Mouse (Mus musculus) stomach, embryonic 15.5 days (tissue): ENCODE measurements around the gene Slc25a11. TPM values are rescaled to one million over a fixed set of nuclear protein-coding genes. Genes with fewer than 3 reads are reported as not detected.

Source experiments
- ATAC-seq: fragments of 200-750 bp; cut with Nextera tagmentation; 2 replicates; pipeline ENCODE4 v1.8.0; 2017; ENCODE audit warnings: low read depth, moderate number of reproducible peaks, moderate TSS enrichment; ENCODE audit not compliant: insufficient read depth, low FRiP score
- H3K27ac ChIP-seq: fragments of 300-500 bp; sonication (generic); 2 replicates; pipeline ENCODE4 v1.5.1; 2015; ENCODE audit warnings: mild to moderate bottlenecking, inconsistent platforms
- H3K27me3 ChIP-seq: fragments of 300-500 bp; sonication (generic); replicated peaks from 2 replicates; pipeline ENCODE4 v1.6.1; 2015; ENCODE audit warnings: inconsistent platforms
- H3K36me3 ChIP-seq: fragments of 300-500 bp; sonication (generic); 2 replicates; pipeline ENCODE4 v1.6.1; 2015; ENCODE audit warnings: inconsistent platforms
- H3K4me1 ChIP-seq: fragments of 300-500 bp; sonication (generic); 2 replicates; pipeline ENCODE4 v1.6.1; 2015; ENCODE audit warnings: inconsistent platforms
- H3K4me2 ChIP-seq: fragments of 300-500 bp; sonication (generic); 2 replicates; pipeline ENCODE4 v1.6.1; 2015; ENCODE audit warnings: mild to moderate bottlenecking, inconsistent platforms
- H3K4me3 ChIP-seq: fragments of 300-500 bp; sonication (generic); replicated peaks from 2 replicates; pipeline ENCODE4 v1.5.1; 2015; ENCODE audit warnings: inconsistent platforms
- H3K9ac ChIP-seq: fragments of 300-500 bp; sonication (generic); 2 replicates; pipeline ENCODE4 v1.6.1; 2015; ENCODE audit warnings: inconsistent platforms
- H3K9me3 ChIP-seq: fragments of 300-500 bp; sonication (generic); 2 replicates; pipeline ENCODE4 v1.6.1; 2016; ENCODE audit warnings: inconsistent platforms
- WGBS: fragments of 180-500 bp; shearing (Covaris S2); methylation state at CpG from one replicate; pipeline ENCODE4 v1.1.7; 2015; 5-methylcytosine and 5-hydroxymethylcytosine counted together
- polyA plus RNA-seq: library from polyadenylated mRNA; unstranded; fragments of >200 nt; fragmentation: Nextera tagmentation; extraction: Ambion mirVana; gene quantifications from 2 replicates; pipeline ENCODE4 v1.2.1, GENCODE M21; 2015

The Slc25a11 gene
- polyA plus RNA-seq, 1 experiment from 2014 or later, result 150 TPM

- Histone ChIP-seq H3K36me3 (peaks cover 37% of the 10 kb centered on the region), H3K4me3 (peak overlapping the region; percentile 71), H3K4me2 (peak overlapping the region; percentile 71), H3K9ac (peak overlapping the region; percentile 88), H3K27me3 (no peaks in the 10 kb centered on the region), H3K9me3 (no peaks in the 10 kb centered on the region), H3K4me1 (peaks cover 32% of the 10 kb centered on the region), H3K27ac (peak overlapping the region; percentile 90; the same call in 1 of the 2 replicates)
- 86% methylated on average over 12 of the region's 12 CpGs for WGBS
- ATAC-seq, result no peak
These were observed 1.6 kb downstream of the Slc25a11 start for GRCm38 (mm10) chr11:70645461-70646258.

GRCm38 (mm10) chr11:70644564-70645103 is 2.6 kb downstream of the Slc25a11 start:
- Histone ChIP-seq H3K36me3 (peaks cover 30% of the 10 kb centered on the region), H3K4me3 (no peak overlapping the region), H3K27me3 (no peaks in the 10 kb centered on the region), H3K9ac (no peak overlapping the region), H3K9me3 (no peaks in the 10 kb centered on the region), H3K4me1 (peaks cover 25% of the 10 kb centered on the region), H3K4me2 (no peak overlapping the region), H3K27ac (no peak overlapping the region)
- WGBS, result 96% methylated on average over 8 of the region's 8 CpGs
- no peak for ATAC-seq

GRCm38 (mm10) chr11:70643051-70643450 is 4.2 kb downstream of the Slc25a11 start:
- no peak for ATAC-seq

DNA sequence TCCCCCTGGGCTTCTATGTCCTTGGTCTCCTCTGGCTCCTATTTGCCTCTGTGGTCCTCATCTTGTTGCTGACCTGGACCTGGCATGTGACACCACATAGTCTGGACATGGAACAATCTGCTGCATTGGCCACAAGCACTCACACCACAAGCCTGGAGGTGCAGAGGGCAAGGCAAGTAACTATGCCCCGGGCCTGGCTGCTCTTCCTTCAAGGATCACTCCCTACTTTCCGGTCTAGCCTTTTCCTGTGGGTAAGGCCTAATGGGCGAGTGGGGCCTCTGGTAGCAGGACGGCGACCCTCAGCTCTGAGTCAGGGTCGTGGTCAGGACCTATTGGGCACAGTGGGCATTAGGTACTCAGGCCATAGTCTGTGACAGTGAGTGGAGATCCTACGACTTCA is 6.0 kb downstream of the Slc25a11 start:
- peaks cover 18% of the 10 kb centered on the region for H3K36me3 ChIP-seq
- H3K9me3 ChIP-seq, result no peaks in the 10 kb centered on the region
- no peaks in the 10 kb centered on the region for H3K27me3 ChIP-seq
- no peak for ATAC-seq
- no peak overlapping the region for H3K27ac ChIP-seq
- no peak overlapping the region for H3K9ac ChIP-seq
- 79% methylated on average over 7 of the region's 7 CpGs for WGBS
- H3K4me2 ChIP-seq, result no peak overlapping the region
- H3K4me3 ChIP-seq, result no peak overlapping the region
- H3K4me1 ChIP-seq, result peaks cover 10% of the 10 kb centered on the region

More at GRCm38 (mm10) chr11:70643051-70643450, 4.2 kb downstream of the Slc25a11 start:
- no peaks in the 10 kb centered on the region for H3K27me3 ChIP-seq
- H3K9ac ChIP-seq, result no peak overlapping the region
- no peak overlapping the region for H3K4me2 ChIP-seq
- no peak overlapping the region for H3K27ac ChIP-seq
- 93% methylated on average over 6 of the region's 6 CpGs for WGBS
- peaks cover 12% of the 10 kb centered on the region for H3K4me1 ChIP-seq
- no peaks in the 10 kb centered on the region for H3K9me3 ChIP-seq
- H3K36me3 ChIP-seq, result peaks cover 18% of the 10 kb centered on the region
- H3K4me3 ChIP-seq, result no peak overlapping the region

DNA sequence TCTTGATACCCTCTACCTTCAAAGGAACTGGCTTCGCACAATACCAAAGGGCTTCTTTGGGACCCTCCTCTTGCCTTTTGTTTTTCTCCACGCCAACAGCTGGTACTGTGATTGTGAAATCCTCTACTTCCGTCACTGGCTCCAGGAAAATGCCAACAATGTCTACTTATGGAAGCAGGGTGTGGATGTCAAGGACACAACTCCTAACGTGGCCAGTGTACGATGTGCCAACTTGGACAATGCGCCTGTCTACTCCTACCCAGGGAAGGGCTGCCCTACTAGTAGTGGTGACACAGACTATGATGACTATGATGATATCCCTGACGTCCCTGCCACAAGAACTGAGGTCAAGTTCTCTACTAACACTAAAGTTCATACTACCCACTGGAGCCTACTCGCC is 7.3 kb downstream of the Slc25a11 start:
- no peaks in the 10 kb centered on the region for H3K27me3 ChIP-seq
- H3K4me1 ChIP-seq, result no peaks in the 10 kb centered on the region
- peaks cover 16% of the 10 kb centered on the region for H3K36me3 ChIP-seq
- WGBS, result 77% methylated on average over 8 of the region's 8 CpGs
- no peaks in the 10 kb centered on the region for H3K9me3 ChIP-seq
- no peak overlapping the region for H3K27ac ChIP-seq
- no peak overlapping the region for H3K4me3 ChIP-seq
- no peak for ATAC-seq
- no peak overlapping the region for H3K4me2 ChIP-seq
- H3K9ac ChIP-seq, result no peak overlapping the region

- ATAC-seq, result peak; percentile 65; the same call in 1 of the 2 replicates
- WGBS, result 23% methylated on average over 5 of the region's 5 CpGs
- 0 out of 2 replicates have a peak, but pooled peaks cover 7% of the 10 kb centered on the region for H3K36me3 ChIP-seq
These were observed 8.5 kb downstream of the Slc25a11 start, which contains the start of gene Gp1ba for GRCm38 (mm10) chr11:70638714-70639278. Gp1ba (plus strand) TSS chr11:70639122.

DNA sequence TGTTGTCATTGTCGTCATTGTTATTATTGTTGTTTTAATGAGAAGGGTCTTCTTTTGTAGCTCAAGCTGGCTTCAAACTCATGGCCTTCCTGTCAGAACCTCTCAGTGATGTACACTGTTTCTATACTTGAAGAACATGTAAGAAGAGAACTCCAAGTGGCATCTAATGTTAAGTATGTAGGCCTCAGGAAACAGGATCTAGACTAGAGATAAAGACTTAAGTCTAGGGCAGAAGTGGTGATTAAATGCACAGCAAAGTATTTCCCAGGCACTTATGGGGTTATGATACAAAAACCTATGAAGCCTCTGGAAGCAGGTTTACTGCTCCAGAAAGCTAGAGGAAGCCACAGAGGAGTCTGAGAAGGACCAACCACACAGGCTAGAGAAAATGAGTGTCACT is 9.0 kb downstream of the Slc25a11 start:
- Histone ChIP-seq H3K9me3 (no peaks in the 10 kb centered on the region), H3K27me3 (no peaks in the 10 kb centered on the region), H3K27ac (no peak overlapping the region), H3K4me2 (no peak overlapping the region), H3K36me3 (0 out of 2 replicates have a peak, but pooled peaks cover 4% of the 10 kb centered on the region), H3K9ac (no peak overlapping the region), H3K4me1 (no peaks in the 10 kb centered on the region), H3K4me3 (no peak overlapping the region)
- 78% methylated on average over 1 of the region's 1 CpGs for WGBS
- ATAC-seq, result no peak

More at GRCm38 (mm10) chr11:70638714-70639278, 8.5 kb downstream of the Slc25a11 start, which contains the start of gene Gp1ba:
- H3K4me1 ChIP-seq, result no peaks in the 10 kb centered on the region
- H3K4me3 ChIP-seq, result no peak within 1 kb of the TSS
- H3K27me3 ChIP-seq, result no peaks in the 10 kb centered on the region
- no peak within 1 kb of the TSS for H3K27ac ChIP-seq
- H3K4me2 ChIP-seq, result no peak within 1 kb of the TSS
- no peaks in the 10 kb centered on the region for H3K9me3 ChIP-seq
- no peak within 1 kb of the TSS for H3K9ac ChIP-seq

- Histone ChIP-seq H3K27me3 (no peaks in the 10 kb centered on the region), H3K9me3 (no peaks in the 10 kb centered on the region), H3K4me2 (no peak overlapping the region), H3K27ac (no peak overlapping the region), H3K4me1 (no peaks in the 10 kb centered on the region), H3K36me3 (no peaks in the 10 kb centered on the region), H3K4me3 (no peak overlapping the region), H3K9ac (no peak overlapping the region)
- ATAC-seq, result no peak
- WGBS, result 88% methylated on average over 1 of the region's 1 CpGs
These were observed 9.5 kb downstream of the Slc25a11 start for GRCm38 (mm10) chr11:70637764-70638163.

DNA sequence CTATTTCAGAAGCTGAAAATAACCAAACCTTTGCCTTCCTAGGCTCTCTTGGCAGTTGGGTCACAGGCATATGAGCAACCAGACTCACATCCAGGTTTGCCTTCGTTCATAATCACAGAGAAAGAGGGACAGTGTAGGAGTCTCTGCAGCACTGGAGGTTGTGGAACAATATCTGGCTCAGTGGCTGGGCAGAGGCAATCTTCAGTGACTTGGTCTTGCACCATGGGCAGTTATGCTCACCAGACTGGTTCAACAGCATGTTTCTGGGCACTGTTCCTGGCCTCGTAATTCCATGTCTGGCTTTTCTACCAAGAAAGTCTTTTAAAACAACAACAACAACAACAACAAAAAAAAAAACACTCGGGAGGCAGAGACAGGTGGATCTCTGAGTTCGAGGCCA is 11.7 kb downstream of the Slc25a11 start:
- Histone ChIP-seq H3K9ac (no peak overlapping the region), H3K36me3 (no peaks in the 10 kb centered on the region), H3K4me3 (no peak overlapping the region), H3K9me3 (no peaks in the 10 kb centered on the region), H3K27ac (no peak overlapping the region), H3K4me2 (no peak overlapping the region), H3K27me3 (no peaks in the 10 kb centered on the region), H3K4me1 (no peaks in the 10 kb centered on the region)
- no peak for ATAC-seq
- WGBS, result 80% methylated on average over 4 of the region's 4 CpGs

DNA sequence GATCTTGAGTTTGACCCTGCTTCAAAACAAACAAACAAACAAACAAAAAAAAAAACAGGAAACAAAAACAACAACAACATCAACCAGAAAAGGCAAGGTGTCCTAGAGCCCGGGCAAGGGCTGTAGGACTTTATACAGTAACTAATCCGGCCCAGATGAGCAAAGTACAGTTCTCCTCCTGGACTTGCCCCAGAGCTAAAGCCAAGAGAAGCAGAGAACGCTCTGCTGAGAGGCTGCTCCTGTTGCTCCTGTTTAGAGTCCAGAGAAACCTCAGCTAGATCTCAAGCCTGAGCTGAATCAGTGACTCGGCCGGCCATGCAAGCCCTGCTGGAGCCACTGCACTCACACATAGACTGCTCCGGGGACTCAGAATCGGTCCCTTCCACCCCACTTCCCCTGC is 17.1 kb downstream of the Slc25a11 start:
- no peak overlapping the region for H3K4me3 ChIP-seq
- no peaks in the 10 kb centered on the region for H3K4me1 ChIP-seq
- H3K36me3 ChIP-seq, result no peaks in the 10 kb centered on the region
- ATAC-seq, result no peak
- WGBS, result 66% methylated on average over 7 of the region's 7 CpGs
- no peak overlapping the region for H3K4me2 ChIP-seq
- H3K9ac ChIP-seq, result no peak overlapping the region
- no peaks in the 10 kb centered on the region for H3K27me3 ChIP-seq
- no peaks in the 10 kb centered on the region for H3K9me3 ChIP-seq
- H3K27ac ChIP-seq, result no peak overlapping the region

DNA sequence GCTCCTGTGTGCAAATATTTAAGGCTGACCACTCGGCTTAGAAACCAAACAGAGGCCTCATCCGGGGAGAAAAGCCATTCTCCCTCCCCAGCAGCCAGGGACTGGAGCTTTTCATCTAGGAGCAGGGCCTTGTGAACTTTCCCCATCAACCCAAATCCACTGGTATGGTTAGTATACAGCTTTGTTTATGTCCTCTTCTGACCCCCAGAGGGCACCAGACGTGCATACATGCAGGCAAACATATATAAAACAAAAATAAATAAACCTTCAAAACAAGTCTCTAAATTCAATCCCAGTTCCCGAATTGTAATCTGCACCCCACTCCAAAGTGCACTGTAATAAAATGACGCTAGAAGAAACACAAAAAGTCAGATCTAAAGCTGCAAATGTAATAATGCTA is 17.7 kb downstream of the Slc25a11 start:
- 46% methylated on average over 5 of the region's 5 CpGs for WGBS
- no peak for ATAC-seq

GRCm38 (mm10) chr11:70628431-70628830 is 18.8 kb downstream of the Slc25a11 start:
- ATAC-seq, result no peak
- Histone ChIP-seq H3K9ac (no peak overlapping the region), H3K9me3 (no peaks in the 10 kb centered on the region), H3K27ac (no peak overlapping the region), H3K36me3 (no peaks in the 10 kb centered on the region), H3K27me3 (no peaks in the 10 kb centered on the region), H3K4me1 (no peaks in the 10 kb centered on the region), H3K4me3 (no peak overlapping the region), H3K4me2 (no peak overlapping the region)
- 76% methylated on average over 2 of the region's 2 CpGs for WGBS

More for the DNA sequence above, 17.7 kb downstream of the Slc25a11 start:
- no peak overlapping the region for H3K27ac ChIP-seq
- no peaks in the 10 kb centered on the region for H3K27me3 ChIP-seq
- no peaks in the 10 kb centered on the region for H3K4me1 ChIP-seq
- H3K4me3 ChIP-seq, result no peak overlapping the region
- no peaks in the 10 kb centered on the region for H3K36me3 ChIP-seq
- no peaks in the 10 kb centered on the region for H3K9me3 ChIP-seq
- no peak overlapping the region for H3K4me2 ChIP-seq
- H3K9ac ChIP-seq, result no peak overlapping the region
